Mouse (Mus musculus) urinary bladder, adult 2 months (tissue): ENCODE results near the gene Dag1. TPM values are rescaled to one million over a fixed set of nuclear protein-coding genes. Genes with fewer than 3 reads are reported as not detected.
"Not testable (repeated sequence)": the region's sequence is repeated elsewhere in the genome, so short reads cannot be mapped to it uniquely, and the experiment has no call there.

Experiments used
- DNase-seq: peaks from one replicate; pipeline ENCODE4 v3.0.0; 2022; ENCODE audit warnings: low spot score
- polyA plus RNA-seq: library from polyadenylated mRNA; depleted of rRNA; stranded (reverse); fragments of >200 nt; gene quantifications from 2 replicates; pipeline ENCODE4 v1.2.3, GENCODE M21; 2012

The Dag1 gene
- polyA plus RNA-seq, 1 experiment, result 38.3 TPM

GRCm38 (mm10) chr9:108227911-108228649 is 35.7 kb downstream of the Dag1 start:
- DNase-seq, result no peak

GRCm38 (mm10) chr9:108225166-108225565 is 38.6 kb downstream of the Dag1 start:
- no peak for DNase-seq

DNA sequence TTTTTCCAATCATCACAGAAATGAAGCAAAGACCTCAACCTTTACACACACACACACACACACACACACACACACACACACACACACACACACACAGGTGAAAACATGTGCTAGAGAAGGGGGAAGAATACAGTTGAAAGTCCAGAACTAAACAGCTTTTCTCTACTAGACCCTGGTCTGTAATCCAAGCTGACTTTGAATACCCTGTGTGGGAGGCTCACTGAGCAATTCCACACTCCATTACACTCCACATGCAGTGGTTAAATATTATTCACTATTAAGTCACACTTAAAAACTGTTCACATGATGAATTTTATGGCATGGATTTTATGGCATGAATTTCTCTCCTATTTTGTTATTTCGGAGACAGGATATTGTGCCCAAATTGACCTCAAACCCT is 40.1 kb downstream of the Dag1 start:
- no peak for DNase-seq

- DNase-seq, result no peak
Measured at GRCm38 (mm10) chr9:108221566-108221965, 42.2 kb downstream of the Dag1 start.

- no peak for DNase-seq
Measured at GRCm38 (mm10) chr9:108220380-108220774, 43.4 kb downstream of the Dag1 start.

- no peak for DNase-seq
Measured at GRCm38 (mm10) chr9:108219766-108220379, 43.9 kb downstream of the Dag1 start.

- DNase-seq, result no peak
Measured at GRCm38 (mm10) chr9:108217936-108218543, 45.7 kb downstream of the Dag1 start.

DNA sequence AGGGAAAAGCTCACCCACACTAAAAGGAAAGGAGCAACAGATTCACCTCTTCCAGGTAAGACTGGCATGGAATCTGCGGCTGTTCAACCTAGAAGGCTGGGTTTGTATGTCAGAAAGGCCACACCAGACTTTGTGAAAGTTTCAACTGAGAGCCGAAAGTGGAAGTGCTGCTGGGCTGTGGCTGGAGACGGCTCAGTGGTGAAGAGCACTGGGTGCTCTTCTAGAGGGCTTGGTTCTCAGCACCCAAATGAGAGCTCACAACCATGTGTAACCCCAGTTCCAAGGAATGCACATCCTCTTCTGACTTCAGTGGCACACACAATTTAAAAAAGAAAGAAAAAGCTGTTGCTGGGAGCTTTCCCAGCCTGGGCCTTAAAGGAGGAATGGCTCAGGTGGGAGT is 46.4 kb downstream of the Dag1 start:
- DNase-seq, result no peak

DNA sequence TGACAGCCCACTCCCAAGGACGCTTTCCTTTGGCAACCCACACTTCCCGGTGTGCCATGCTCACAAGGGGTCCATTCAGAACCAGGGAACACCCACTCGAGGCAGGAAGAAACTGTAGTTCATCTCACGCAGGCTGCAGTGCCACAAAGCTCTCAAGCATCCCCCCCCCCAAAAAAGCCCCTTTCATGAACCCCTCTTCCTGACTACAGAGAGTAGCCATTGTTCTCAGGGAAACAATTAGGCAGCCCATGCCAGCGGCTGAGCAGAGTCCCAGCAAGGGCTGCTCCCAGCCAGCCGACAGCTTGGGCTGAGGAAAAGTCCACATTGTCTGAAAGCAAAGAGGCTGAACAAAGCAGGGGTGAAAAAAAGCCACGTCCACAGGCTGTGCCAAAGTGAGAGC is 50.7 kb downstream of the Dag1 start:
- DNase-seq, result no peak

- DNase-seq, result no peak
Measured at GRCm38 (mm10) chr9:108212426-108212825, 51.3 kb downstream of the Dag1 start.

DNA sequence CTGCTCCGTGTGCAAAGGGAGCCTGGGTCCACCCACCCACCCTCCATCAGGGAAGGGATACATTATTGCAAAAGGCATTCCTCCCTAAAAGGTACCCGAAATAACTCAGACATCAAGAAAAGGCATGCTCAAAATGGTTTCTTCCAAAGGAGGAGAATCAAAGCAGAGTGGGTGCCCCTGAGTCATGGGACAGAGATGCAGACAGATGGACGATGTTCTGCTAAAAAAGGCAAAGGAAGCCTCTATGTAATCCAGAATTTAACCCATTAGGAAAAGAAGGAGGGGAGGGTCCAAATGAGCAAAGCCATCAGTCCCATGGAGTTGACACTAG is 58.2 kb downstream of the Dag1 start:
- no peak for DNase-seq

DNA sequence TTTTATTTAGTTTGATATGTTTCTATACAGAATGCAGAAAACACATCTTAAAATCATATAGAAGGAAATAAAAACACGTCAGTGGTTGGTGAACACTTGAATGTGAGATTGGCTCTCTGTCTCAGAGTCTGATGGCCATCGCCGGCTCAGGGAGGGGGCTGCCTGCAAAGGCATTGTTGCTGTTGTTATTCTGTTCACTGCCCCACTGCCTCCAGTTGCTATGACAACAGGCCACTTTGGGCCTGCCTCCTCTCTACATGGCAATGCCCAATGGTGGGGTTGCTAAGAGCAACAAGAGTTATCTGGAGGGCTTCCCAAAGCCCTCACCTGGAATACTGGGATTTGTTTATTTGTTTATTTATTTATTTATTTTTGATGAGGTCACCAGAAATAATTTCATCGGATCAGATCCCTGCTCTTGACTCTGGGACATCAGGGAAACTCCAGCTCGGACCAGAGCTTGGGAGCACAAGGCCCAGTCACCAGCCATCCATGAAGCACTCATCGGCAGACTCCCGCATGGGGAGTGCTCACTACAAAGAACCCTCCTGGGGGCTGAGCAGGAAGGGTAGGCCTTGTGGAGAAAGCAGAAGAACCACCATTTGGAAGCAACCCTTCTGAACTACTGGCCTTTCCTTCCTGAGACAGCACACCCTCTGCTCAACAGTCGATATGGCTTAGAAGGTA is 58.7 kb downstream of the Dag1 start:
- no peak for DNase-seq

DNA sequence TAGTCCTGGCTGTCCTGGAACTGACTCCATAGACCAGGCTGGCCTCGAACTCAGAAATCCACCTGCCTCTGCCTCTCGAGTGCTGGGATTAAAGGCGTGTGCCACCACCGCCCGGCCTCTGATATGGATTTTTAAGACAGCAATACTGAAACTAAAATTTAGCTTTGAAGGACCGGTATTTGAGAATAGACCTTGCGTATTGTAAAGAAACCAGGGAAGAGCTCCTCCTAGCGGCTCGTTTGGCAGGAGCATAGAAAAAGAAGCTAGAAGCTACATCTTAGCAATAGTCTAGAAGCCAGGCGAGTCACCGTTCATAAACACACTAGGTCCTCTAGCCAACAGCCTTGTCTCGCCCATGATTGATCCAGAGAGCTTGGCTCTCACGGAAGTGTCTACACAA is 60.7 kb downstream of the Dag1 start:
- DNase-seq, result no peak

- DNase-seq, result no peak
Measured at GRCm38 (mm10) chr9:108202169-108202568, 61.6 kb downstream of the Dag1 start.

- peak; percentile 65 for DNase-seq
Measured at GRCm38 (mm10) chr9:108201160-108201559, 62.6 kb downstream of the Dag1 start.

GRCm38 (mm10) chr9:108198621-108199020 is 65.1 kb downstream of the Dag1 start:
- DNase-seq, result no peak

- DNase-seq, result no peak
Measured at GRCm38 (mm10) chr9:108196920-108197677, 66.7 kb downstream of the Dag1 start.

- DNase-seq, result not testable (repeated sequence)
Measured at GRCm38 (mm10) chr9:108196222-108196621, 67.5 kb downstream of the Dag1 start.

GRCm38 (mm10) chr9:108189787-108190679 is 73.7 kb downstream of the Dag1 start, which contains the start of gene Bsn:
Gene Bsn, minus strand, starts transcription at chr9:108190384.
- DNase-seq, result peak; percentile 44

DNA sequence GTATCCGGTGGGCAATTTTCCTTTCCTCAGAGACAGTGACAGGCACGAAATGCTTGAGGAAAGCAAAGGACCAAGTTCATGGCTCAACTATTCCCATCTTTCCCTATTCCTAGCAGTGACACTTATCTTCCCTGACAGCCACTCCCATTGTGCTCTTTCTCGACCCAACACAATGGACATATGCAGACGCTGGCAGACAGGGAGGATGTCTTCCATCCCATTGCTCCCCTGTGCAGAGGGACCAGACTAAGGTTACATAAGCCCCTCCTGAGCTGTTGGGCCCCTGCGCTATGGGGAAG is 74.3 kb downstream of the Dag1 start:
- no peak for DNase-seq

DNA sequence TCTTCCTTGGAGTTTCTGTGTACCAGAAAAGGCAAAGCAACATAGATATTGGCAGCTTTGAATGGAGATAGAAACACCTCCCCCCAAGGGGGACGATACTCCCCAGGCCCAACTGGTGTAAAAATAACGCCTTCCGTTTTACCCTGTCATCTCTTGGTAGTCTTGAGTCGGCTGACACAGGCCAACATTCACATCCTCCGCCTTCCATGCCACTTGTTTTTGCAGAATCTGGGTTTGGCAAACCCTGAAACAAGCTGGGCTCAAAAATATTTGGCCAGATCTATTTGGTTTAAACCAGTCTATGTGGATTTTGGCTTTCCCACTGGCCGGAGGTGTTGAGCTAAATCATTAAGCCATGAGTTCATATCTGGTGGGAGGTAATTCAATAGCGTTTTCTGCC is 74.7 kb downstream of the Dag1 start:
- DNase-seq, result no peak
